23 mouse cellular contexts compared by ENCODE assay signal in genomic region chr10:85526657-85527056, GRCm38 (mm10).
DNase-seq lines count a peak whose midpoint lies in the region; ATAC-seq and TF ChIP-seq lines count a peak whose summit lies in the region.
"Had no signal": no experiment of that assay in that cellular context is flagged by ENCODE, and none has a peak within 500 bp of the region (broad histone marks: within the 10 kb centered on the region; RNA-seq: fewer than 3 reads in every experiment).

No protein-coding gene starts in this region.

- DNase-seq in cerebellum, adult 9-10 months = no peak
- DNase-seq in hindbrain, embryonic 11.5 days (ENCODE audit: low spot score) = no peak
- DNase-seq in limb, embryonic 10.5 days (ENCODE audit: low spot score) = no peak
- DNase-seq in midbrain, postnatal 0 days (ENCODE audit: low spot score) = peak; percentile 54
- no peak for DNase-seq in gastrocnemius, postnatal 4 days (ENCODE audit: low spot score in 2 of 2)
- no peak for DNase-seq in adrenal gland, postnatal 4 days (ENCODE audit: low spot score in 2 of 2)
- DNase-seq: adrenal gland, postnatal 36 days; gastrocnemius, postnatal 36 days; kidney, adult 8-10 months; kidney, postnatal 14 days; layer of hippocampus, postnatal 36 days; lung, adult 18-20 months; lung, postnatal 14 days; right cerebral cortex, postnatal 25 days had no signal

- H3K4me2 ChIP-seq in hindbrain, embryonic 13.5 days = no peak overlapping the region
- H3K4me2 ChIP-seq in hindbrain, embryonic 11.5 days (replicated peaks; ENCODE audit: low read depth, low read length) = no peak overlapping the region
- H3K4me2 ChIP-seq in midbrain, postnatal 0 days (ENCODE audit: low read depth, low read length, poor library complexity, severe bottlenecking) = no peak overlapping the region
- H3K4me2 ChIP-seq: embryonic facial prominence, embryonic 13.5 days; heart, embryonic 13.5 days; liver, embryonic 11.5 days had no signal

- H3K9ac ChIP-seq in hindbrain, embryonic 13.5 days = no peak overlapping the region
- no peak overlapping the region for H3K9ac ChIP-seq in hindbrain, embryonic 11.5 days (ENCODE audit: low read depth, low read length)
- 0 out of 2 replicates have a peak overlapping the region, but pooled peaks have one; percentile 24 for H3K9ac ChIP-seq in midbrain, postnatal 0 days (replicated peaks; ENCODE audit: low read length, poor library complexity, severe bottlenecking)
- H3K9ac ChIP-seq: embryonic facial prominence, embryonic 13.5 days; heart, embryonic 13.5 days had no signal

- no peaks in the 10 kb centered on the region for H3K36me3 ChIP-seq in hindbrain, embryonic 13.5 days
- no peaks in the 10 kb centered on the region for H3K36me3 ChIP-seq in hindbrain, embryonic 11.5 days (ENCODE audit: control insufficient read depth, insufficient read depth, low read length)
- no peaks in the 10 kb centered on the region for H3K36me3 ChIP-seq in limb, embryonic 10.5 days
- H3K36me3 ChIP-seq in midbrain, postnatal 0 days (ENCODE audit: insufficient read depth, low read length) = no peaks in the 10 kb centered on the region
- H3K36me3 ChIP-seq: embryonic facial prominence, embryonic 13.5 days; G1E; heart, embryonic 13.5 days had no signal

- 0 out of 2 replicates have a peak, but pooled peaks have one; percentile 6 for ATAC-seq in cerebellum, adult (ENCODE audit: insufficient number of reproducible peaks, low FRiP score, low TSS enrichment)
- no peak for ATAC-seq in hindbrain, embryonic 13.5 days (ENCODE audit: low FRiP score)
- ATAC-seq in hindbrain, embryonic 11.5 days (ENCODE audit: low FRiP score) = no peak
- ATAC-seq in midbrain, postnatal 0 days (ENCODE audit: low FRiP score) = no peak; the same call in 1 of the 2 replicates
- ATAC-seq: forebrain, embryonic 16.5 days had no signal

- H3K9me3 ChIP-seq in hindbrain, embryonic 13.5 days = no peaks in the 10 kb centered on the region
- H3K9me3 ChIP-seq in hindbrain, embryonic 11.5 days (ENCODE audit: control insufficient read depth, low read length) = no peaks in the 10 kb centered on the region
- H3K9me3 ChIP-seq in limb, embryonic 10.5 days (replicated peaks) = no peaks in the 10 kb centered on the region
- H3K9me3 ChIP-seq in midbrain, postnatal 0 days (ENCODE audit: low read length) = no peaks in the 10 kb centered on the region
- H3K9me3 ChIP-seq: embryonic facial prominence, embryonic 13.5 days; heart, embryonic 13.5 days had no signal

- 71% methylated on average over 2 of the region's 2 CpGs for WGBS in hindbrain, embryonic 13.5 days
- WGBS in hindbrain, embryonic 11.5 days = 76% methylated on average over 2 of the region's 2 CpGs
- 74% methylated on average over 2 of the region's 2 CpGs for WGBS in limb, embryonic 10.5 days
- WGBS in midbrain, postnatal 0 days = 68% methylated on average over 2 of the region's 2 CpGs

- H3K4me3 ChIP-seq in hindbrain, embryonic 13.5 days = no peak overlapping the region
- no peak overlapping the region for H3K4me3 ChIP-seq in hindbrain, embryonic 11.5 days (ENCODE audit: low read depth, low read length)
- no peak overlapping the region for H3K4me3 ChIP-seq in limb, embryonic 10.5 days
- no peak overlapping the region for H3K4me3 ChIP-seq in midbrain, postnatal 0 days (ENCODE audit: low read depth, low read length)
- H3K4me3 ChIP-seq: embryonic facial prominence, embryonic 13.5 days; heart, embryonic 13.5 days; layer of hippocampus, adult 2 months; megakaryocyte, embryonic 14.5 days had no signal

- H3K4me1 ChIP-seq in hindbrain, embryonic 13.5 days (replicated peaks) = peaks cover 38% of the 10 kb centered on the region
- no peaks in the 10 kb centered on the region for H3K4me1 ChIP-seq in hindbrain, embryonic 11.5 days (replicated peaks; ENCODE audit: control insufficient read depth, insufficient read depth, low read length)
- peaks cover 37% of the 10 kb centered on the region for H3K4me1 ChIP-seq in limb, embryonic 10.5 days
- peaks cover 7% of the 10 kb centered on the region for H3K4me1 ChIP-seq in midbrain, postnatal 0 days (ENCODE audit: insufficient read depth, low read length)
- H3K4me1 ChIP-seq: megakaryocyte, embryonic 14.5 days had no signal

- H3K27ac ChIP-seq in hindbrain, embryonic 13.5 days = peak overlapping the region; percentile 35
- no peak overlapping the region for H3K27ac ChIP-seq in hindbrain, embryonic 11.5 days (ENCODE audit: low read depth, low read length)
- peak overlapping the region; percentile 47; the same call in 1 of the 2 replicates for H3K27ac ChIP-seq in limb, embryonic 10.5 days
- H3K27ac ChIP-seq in midbrain, postnatal 0 days (ENCODE audit: low read depth, low read length) = no peak overlapping the region; the same call in 1 of the 2 replicates
- H3K27ac ChIP-seq: embryonic facial prominence, embryonic 13.5 days; heart, embryonic 13.5 days; layer of hippocampus, adult 2 months had no signal

- H3K27me3 ChIP-seq in hindbrain, embryonic 13.5 days = no peaks in the 10 kb centered on the region
- no peaks in the 10 kb centered on the region for H3K27me3 ChIP-seq in hindbrain, embryonic 11.5 days (ENCODE audit: control insufficient read depth, insufficient read depth, low read length)
- no peaks in the 10 kb centered on the region for H3K27me3 ChIP-seq in limb, embryonic 10.5 days (ENCODE audit: low read depth, poor library complexity, severe bottlenecking)
- no peaks in the 10 kb centered on the region for H3K27me3 ChIP-seq in midbrain, postnatal 0 days (ENCODE audit: insufficient read depth, low read length)
- H3K27me3 ChIP-seq: embryonic facial prominence, embryonic 13.5 days had no signal

- no peak for TF ChIP-seq CTCF in midbrain, postnatal 0 days (IDR thresholded peaks at IDR 0.05)

Comparison
In these comparisons a context has a peak if more than half of its experiments do, and no peak if none do; other contexts are left out.
1. H3K27ac ChIP-seq: peak in hindbrain, embryonic 13.5 days (single experiment) and limb, embryonic 10.5 days (single experiment); none in hindbrain, embryonic 11.5 days (single experiment) and midbrain, postnatal 0 days (single experiment).